ENCODE assay signal across 8 mouse cellular contexts in the genomic region with DNA sequence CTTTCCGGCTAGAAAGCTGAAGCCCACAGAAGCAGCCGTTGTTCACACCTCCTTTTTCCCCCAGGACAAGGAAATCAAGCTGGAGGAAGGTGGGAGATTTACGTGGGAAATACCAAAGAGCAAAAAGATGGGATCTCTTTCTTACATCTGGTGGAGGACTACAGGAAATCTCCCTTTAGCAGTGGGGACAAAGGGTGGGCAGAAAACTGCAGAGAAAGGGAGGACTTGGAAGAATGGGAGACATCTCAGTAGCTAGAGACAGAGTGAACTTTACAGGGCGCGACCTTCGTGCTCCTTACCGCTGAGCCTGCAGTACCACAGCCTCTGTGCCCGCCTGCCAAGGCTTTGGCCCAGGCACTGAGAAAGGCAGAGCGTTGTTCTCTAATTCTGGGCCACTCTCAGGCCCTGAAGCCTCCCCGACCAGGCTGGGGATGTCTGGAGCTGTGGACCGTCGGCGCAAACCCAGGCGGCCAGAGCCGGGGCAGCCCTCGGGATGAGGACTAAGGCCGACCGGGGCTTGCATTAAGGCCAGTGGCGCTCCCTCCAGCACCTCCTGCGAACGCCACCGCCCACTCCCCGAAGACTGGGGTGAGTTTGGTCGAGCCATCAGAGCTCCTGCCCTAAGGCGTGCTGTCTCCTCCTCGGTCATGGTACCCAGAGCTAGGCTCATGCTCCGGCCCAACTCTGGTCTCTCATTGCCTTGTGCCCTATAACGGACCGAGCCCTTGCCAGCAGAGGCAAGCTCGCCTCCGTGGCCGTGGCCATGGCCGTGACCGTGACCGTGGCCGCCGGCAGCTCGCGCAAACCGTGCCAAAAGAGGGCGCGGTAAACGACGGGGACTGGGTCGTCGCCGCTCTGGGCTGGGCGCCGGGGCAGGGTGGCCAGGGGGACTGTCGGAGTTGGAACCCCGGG. TPM values are rescaled to one million over a fixed set of nuclear protein-coding genes. Genes with fewer than 3 reads are reported as not detected.
DNase-seq lines count a peak whose midpoint lies in the region; ATAC-seq and TF ChIP-seq lines count a peak whose summit lies in the region.

No protein-coding gene starts in this region.

- H3K36me3 ChIP-seq in liver, adult 2 months (ENCODE audit: control insufficient read depth, insufficient read depth, low read length): no peaks in the 10 kb centered on the region
- H3K36me3 ChIP-seq in intestine, embryonic 14.5 days (ENCODE audit: control insufficient read depth, insufficient read depth, low read length): no peaks in the 10 kb centered on the region
- H3K36me3 ChIP-seq in neural tube, embryonic 11.5 days (ENCODE audit: control insufficient read depth, insufficient read depth, low read length): no peaks in the 10 kb centered on the region

- peaks cover 27% of the 10 kb centered on the region for H3K27me3 ChIP-seq in liver, adult 2 months (ENCODE audit: control insufficient read depth, insufficient read depth, low read length)
- peaks cover 70% of the 10 kb centered on the region for H3K27me3 ChIP-seq in intestine, embryonic 14.5 days (replicated peaks; ENCODE audit: control insufficient read depth, insufficient read depth, low read length)
- H3K27me3 ChIP-seq in neural tube, embryonic 11.5 days (ENCODE audit: control insufficient read depth, insufficient read depth, low read length): peaks cover 87% of the 10 kb centered on the region

- no peak for DNase-seq in liver, adult 2 months (ENCODE audit: extremely low read depth, low read depth, low spot score)
- DNase-seq in liver: no peak
- DNase-seq in embryo, embryonic 9.5 days (ENCODE audit: extremely low spot score): peak; percentile 47
- no peak for DNase-seq in intestine, embryonic 14.5 days (ENCODE audit: low spot score)
- no peak for DNase-seq in neural tube, embryonic 11.5 days (ENCODE audit: low spot score)
- no peak for DNase-seq in urinary bladder, postnatal 25 days (ENCODE audit: low spot score)
- DNase-seq in left cerebral cortex, postnatal 14 days (ENCODE audit: low spot score in 2 of 2): no peak
- no peak for DNase-seq in thymus, postnatal 14 days

- no peaks in the 10 kb centered on the region for H3K9me3 ChIP-seq in intestine, embryonic 14.5 days (ENCODE audit: control insufficient read depth, low read length)
- H3K9me3 ChIP-seq in neural tube, embryonic 11.5 days (ENCODE audit: control insufficient read depth, low read length): no peaks in the 10 kb centered on the region

- no peak for TF ChIP-seq CTCF in liver, adult 2 months (IDR thresholded peaks at IDR 0.05; ENCODE audit: low read depth, low read length)

- intact Hi-C loops in left cerebral cortex, postnatal 14 days (cut with DNase I): loop anchor here (2.0 to 5.0 kb wide), 2 partner anchors 29 to 180 kb away; no protein-coding TSS in a partner anchor

- no peak for TF ChIP-seq POLR2A in liver, adult 2 months (IDR thresholded peaks at IDR 0.05; ENCODE audit: extremely low read depth, insufficient read depth, low read length)

- 13% methylated on average over 51 of the region's 51 CpGs for WGBS in liver, adult 2 months
- 8% methylated on average over 51 of the region's 51 CpGs for WGBS in intestine, embryonic 14.5 days
- WGBS in neural tube, embryonic 11.5 days: 2% methylated on average over 51 of the region's 51 CpGs

- H3K9ac ChIP-seq in liver, adult 2 months (ENCODE audit: low read depth, low read length): peak overlapping the region; percentile 12
- no peak overlapping the region for H3K9ac ChIP-seq in intestine, embryonic 14.5 days (ENCODE audit: low read length)
- H3K9ac ChIP-seq in neural tube, embryonic 11.5 days (ENCODE audit: low read length): no peak overlapping the region

- peak overlapping the region; percentile 77 for H3K4me2 ChIP-seq in intestine, embryonic 14.5 days (ENCODE audit: low read length)
- peak overlapping the region; percentile 53 for H3K4me2 ChIP-seq in neural tube, embryonic 11.5 days (ENCODE audit: low read depth)

- H3K79me2 ChIP-seq in liver, adult 2 months (ENCODE audit: control insufficient read depth, insufficient read depth, low read length): no peaks in the 10 kb centered on the region

- ATAC-seq in intestine, embryonic 14.5 days (replicated peaks; ENCODE audit: low FRiP score, low TSS enrichment, low read depth): no peak
- no peak for ATAC-seq in neural tube, embryonic 11.5 days (ENCODE audit: insufficient read depth, low FRiP score, low TSS enrichment)

- no peak overlapping the region for H3K27ac ChIP-seq in liver, adult 2 months (replicated peaks; ENCODE audit: insufficient read depth, low read depth, low read length)
- no peak overlapping the region for H3K27ac ChIP-seq in intestine, embryonic 14.5 days (ENCODE audit: low read depth)
- no peak overlapping the region for H3K27ac ChIP-seq in neural tube, embryonic 11.5 days (ENCODE audit: low read depth, low read length)

- H3K4me1 ChIP-seq in liver, adult 2 months (ENCODE audit: control insufficient read depth, insufficient read depth, low read length): peaks cover 6% of the 10 kb centered on the region
- H3K4me1 ChIP-seq in intestine, embryonic 14.5 days (replicated peaks; ENCODE audit: control insufficient read depth, insufficient read depth, low read length): peaks cover 27% of the 10 kb centered on the region
- H3K4me1 ChIP-seq in neural tube, embryonic 11.5 days (ENCODE audit: control insufficient read depth, insufficient read depth, low read length): peaks cover 19% of the 10 kb centered on the region

- peak overlapping the region; percentile 65; the same call in 1 of the 2 replicates for H3K4me3 ChIP-seq in liver, adult 2 months (ENCODE audit: insufficient read depth, low read depth, low read length)
- H3K4me3 ChIP-seq in intestine, embryonic 14.5 days (ENCODE audit: low read depth, low read length): peak overlapping the region; percentile 42
- H3K4me3 ChIP-seq in neural tube, embryonic 11.5 days (ENCODE audit: low read depth, low read length): peak overlapping the region; percentile 38

RNA-seq across cellular contexts. Expression of gene Ankrd63, which starts 1.5 kb away (rescaled TPM):
- total RNA-seq in liver, adult 2 months (2014; rRNA removed): not detected in 2 replicates
- not detected in 2 replicates for polyA plus RNA-seq in liver, adult 2 months (2012; rRNA removed)
- polyA plus RNA-seq in intestine, embryonic 14.5 days (2014; fragmentation: Nextera tagmentation; extraction: Ambion mirVana): 0.19 and 0.20 TPM in 2 replicates
- polyA plus RNA-seq in neural tube, embryonic 11.5 days (2014; fragmentation: Nextera tagmentation; extraction: Ambion mirVana): not detected in 2 replicates
- 10 to 100 TPM; 15.7 to 17.3 TPM for total RNA-seq in left cerebral cortex, postnatal 14 days (2021)

RNA-seq across cellular contexts. Expression of gene Plcb2, which starts 26.0 kb away (rescaled TPM):
- 1.2 and 1.7 TPM in 2 replicates for total RNA-seq in liver, adult 2 months (2014; rRNA removed)
- polyA plus RNA-seq in liver, adult 2 months (2012; rRNA removed): 0.68 and 0.80 TPM in 2 replicates
- 1.4 and 1.6 TPM in 2 replicates for polyA plus RNA-seq in intestine, embryonic 14.5 days (2014; fragmentation: Nextera tagmentation; extraction: Ambion mirVana)
- 0.24 and 0.39 TPM in 2 replicates for polyA plus RNA-seq in neural tube, embryonic 11.5 days (2014; fragmentation: Nextera tagmentation; extraction: Ambion mirVana)
- total RNA-seq in left cerebral cortex, postnatal 14 days (2021): 1 to 10 TPM; 2.4 to 2.8 TPM

RNA-seq across cellular contexts. Expression of gene Pak6, which starts 39.1 kb away (rescaled TPM):
- 0.07 TPM in 1 of 2 replicates, not detected in the other for total RNA-seq in liver, adult 2 months (2014; rRNA removed)
- 0.23 and 0.25 TPM in 2 replicates for polyA plus RNA-seq in liver, adult 2 months (2012; rRNA removed)
- 2.4 and 2.7 TPM in 2 replicates for polyA plus RNA-seq in intestine, embryonic 14.5 days (2014; fragmentation: Nextera tagmentation; extraction: Ambion mirVana)
- polyA plus RNA-seq in neural tube, embryonic 11.5 days (2014; fragmentation: Nextera tagmentation; extraction: Ambion mirVana): 0.78 and 1.6 TPM in 2 replicates
- total RNA-seq in left cerebral cortex, postnatal 14 days (2021): 100 to 1,000 TPM; 117 to 122 TPM

RNA-seq across cellular contexts. Expression of gene Inafm2, which starts 43.3 kb away (rescaled TPM):
- 4.4 and 5.4 TPM in 2 replicates for total RNA-seq in liver, adult 2 months (2014; rRNA removed)
- 4.7 TPM in 2 replicates for polyA plus RNA-seq in liver, adult 2 months (2012; rRNA removed)
- 31.9 and 37.0 TPM in 2 replicates for polyA plus RNA-seq in intestine, embryonic 14.5 days (2014; fragmentation: Nextera tagmentation; extraction: Ambion mirVana)
- polyA plus RNA-seq in neural tube, embryonic 11.5 days (2014; fragmentation: Nextera tagmentation; extraction: Ambion mirVana): 28.5 and 29.2 TPM in 2 replicates
- total RNA-seq in left cerebral cortex, postnatal 14 days (2021): 10 to 100 TPM; 30.8 to 33.4 TPM
